Mouse (Mus musculus) heart, embryonic 16.5 days (tissue): ENCODE data around the gene Pvalb. TPM values are rescaled to one million over a fixed set of nuclear protein-coding genes. Genes with fewer than 3 reads are reported as not detected.
A peak's percentile ranks its signal among the peaks of the same experiment; 100 is the strongest.

Source experiments
- ATAC-seq: fragments of 200-750 bp; cut with Nextera tagmentation; replicated peaks from 2 replicates; pipeline ENCODE4 v1.8.0; 2017; ENCODE audit warnings: moderate number of reproducible peaks; ENCODE audit not compliant: insufficient read depth, low FRiP score; ENCODE audit errors: extremely low read depth
- H3K27ac ChIP-seq: fragments of 300-500 bp; sonication (generic); 2 replicates; pipeline ENCODE4 v1.5.1; 2014; ENCODE audit warnings: mild to moderate bottlenecking, low read length, control low read depth, moderate library complexity
- H3K27me3 ChIP-seq: fragments of 300-500 bp; sonication (generic); 2 replicates; pipeline ENCODE4 v1.6.1; 2014; ENCODE audit warnings: low read length, mixed read lengths; ENCODE audit not compliant: control insufficient read depth, insufficient read depth
- H3K36me3 ChIP-seq: fragments of 300-500 bp; sonication (generic); 2 replicates; pipeline ENCODE4 v1.6.1; 2014; ENCODE audit not compliant: control insufficient read depth, insufficient read depth
- H3K4me1 ChIP-seq: fragments of 300-500 bp; sonication (generic); 2 replicates; pipeline ENCODE4 v1.6.1; 2014; ENCODE audit warnings: low read length, mixed read lengths; ENCODE audit not compliant: control insufficient read depth, insufficient read depth
- H3K4me2 ChIP-seq: fragments of 300-500 bp; sonication (generic); 2 replicates; pipeline ENCODE4 v1.6.1; 2014; ENCODE audit warnings: low read depth, mild to moderate bottlenecking, control low read depth, low read length
- H3K4me3 ChIP-seq: fragments of 300-500 bp; sonication (generic); 2 replicates; pipeline ENCODE4 v1.5.1; 2014; ENCODE audit warnings: mild to moderate bottlenecking, control low read depth, low read length
- H3K9ac ChIP-seq: fragments of 300-500 bp; sonication (generic); 2 replicates; pipeline ENCODE4 v1.6.1; 2014; ENCODE audit warnings: low read length, control low read depth
- H3K9me3 ChIP-seq: fragments of 300-500 bp; sonication (generic); replicated peaks from 2 replicates; pipeline ENCODE4 v1.6.1; 2016; ENCODE audit warnings: low read length; ENCODE audit not compliant: control insufficient read depth
- WGBS: fragments of 180-500 bp; shearing (Covaris S2); extraction: QIAGEN DNeasy Blood & Tissue Kit; methylation state at CpG from one replicate; pipeline ENCODE4 v1.1.7; 2014; 5-methylcytosine and 5-hydroxymethylcytosine counted together
- polyA plus RNA-seq: library from polyadenylated mRNA; unstranded; fragments of >200 nt; fragmentation: Nextera tagmentation; extraction: Ambion mirVana; gene quantifications from 2 replicates; pipeline ENCODE4 v1.2.1, GENCODE M21; 2015

Pvalb gene
- 1.00 and 1.1 TPM in 2 replicates for polyA plus RNA-seq

GRCm38 (mm10) chr15:78206312-78206711 lies at the start of gene Pvalb:
Gene Pvalb, minus strand, starts transcription at chr15:78206400.
- no peak within 1 kb of the TSS for H3K9ac ChIP-seq
- H3K4me3 ChIP-seq: no peak within 1 kb of the TSS
- no peaks in the 10 kb centered on the region for H3K36me3 ChIP-seq
- H3K4me2 ChIP-seq: no peak within 1 kb of the TSS
- H3K9me3 ChIP-seq: peaks cover 9% of the 10 kb centered on the region
- no peak for ATAC-seq
- peaks cover 53% of the 10 kb centered on the region for H3K27me3 ChIP-seq
- 77% methylated on average over 7 of the region's 7 CpGs for whole genome bisulfite sequencing
- H3K4me1 ChIP-seq: peaks cover 10% of the 10 kb centered on the region; the same call in 1 of the 2 replicates
- no peak within 1 kb of the TSS for H3K27ac ChIP-seq

- Histone ChIP-seq H3K4me1 (no peaks in the 10 kb centered on the region), H3K4me2 (no peak overlapping the region), H3K9me3 (no peaks in the 10 kb centered on the region), H3K27me3 (peaks cover 7% of the 10 kb centered on the region; the same call in 1 of the 2 replicates), H3K9ac (no peak overlapping the region), H3K4me3 (no peak overlapping the region), H3K36me3 (no peaks in the 10 kb centered on the region), H3K27ac (no peak overlapping the region)
- WGBS: 23% methylated on average over 20 of the region's 20 CpGs
- ATAC-seq: no peak
Measured at GRCm38 (mm10) chr15:78254751-78255150, 48.6 kb upstream of the Pvalb start.

- H3K4me1 ChIP-seq: peaks cover 13% of the 10 kb centered on the region
- no peak overlapping the region for H3K4me3 ChIP-seq
- no peaks in the 10 kb centered on the region for H3K27me3 ChIP-seq
- no peak for ATAC-seq
- WGBS: 41% methylated on average over 3 of the region's 3 CpGs
- H3K4me2 ChIP-seq: no peak overlapping the region
- H3K36me3 ChIP-seq: no peaks in the 10 kb centered on the region
- no peak overlapping the region for H3K27ac ChIP-seq
- no peak overlapping the region for H3K9ac ChIP-seq
- no peaks in the 10 kb centered on the region for H3K9me3 ChIP-seq
Measured at GRCm38 (mm10) chr15:78248410-78248809, 42.2 kb upstream of the Pvalb start.

- WGBS: 66% methylated on average over 2 of the region's 2 CpGs
- no peak for ATAC-seq
- H3K27me3 ChIP-seq: no peaks in the 10 kb centered on the region
Measured at GRCm38 (mm10) chr15:78247659-78248058, 41.5 kb upstream of the Pvalb start.

GRCm38 (mm10) chr15:78246143-78247116 lies 40.2 kb upstream of the Pvalb start:
- Histone ChIP-seq H3K4me2 (no peak overlapping the region), H3K36me3 (no peaks in the 10 kb centered on the region), H3K27me3 (no peaks in the 10 kb centered on the region), H3K27ac (no peak overlapping the region; the same call in 1 of the 2 replicates), H3K4me1 (peaks cover 14% of the 10 kb centered on the region), H3K9me3 (no peaks in the 10 kb centered on the region), H3K4me3 (no peak overlapping the region), H3K9ac (no peak overlapping the region)
- ATAC-seq: peak; percentile 11; the same call in 1 of the 2 replicates
- WGBS: 58% methylated on average over 18 of the region's 18 CpGs

More at GRCm38 (mm10) chr15:78247659-78248058, 41.5 kb upstream of the Pvalb start:
- no peak overlapping the region for H3K9ac ChIP-seq
- no peaks in the 10 kb centered on the region for H3K9me3 ChIP-seq
- peaks cover 14% of the 10 kb centered on the region for H3K4me1 ChIP-seq
- no peak overlapping the region for H3K4me3 ChIP-seq
- no peak overlapping the region for H3K4me2 ChIP-seq
- no peaks in the 10 kb centered on the region for H3K36me3 ChIP-seq
- H3K27ac ChIP-seq: no peak overlapping the region

- H3K4me3 ChIP-seq: no peak within 1 kb of the TSS
- H3K36me3 ChIP-seq: no peaks in the 10 kb centered on the region
- no peak within 1 kb of the TSS for H3K9ac ChIP-seq
- peaks cover 14% of the 10 kb centered on the region for H3K4me1 ChIP-seq
- no peak within 1 kb of the TSS for H3K4me2 ChIP-seq
- no peak for ATAC-seq
- 65% methylated on average over 7 of the region's 7 CpGs for WGBS
- no peaks in the 10 kb centered on the region for H3K9me3 ChIP-seq
- H3K27ac ChIP-seq: peak within 1 kb of the TSS; percentile 49
- H3K27me3 ChIP-seq: no peaks in the 10 kb centered on the region
Measured at GRCm38 (mm10) chr15:78244695-78245492, 38.7 kb upstream of the Pvalb start, which contains the start of gene Ncf4. Gene Ncf4, plus strand, starts transcription at chr15:78244801.

GRCm38 (mm10) chr15:78243774-78244173 lies 37.6 kb upstream of the Pvalb start:
- Histone ChIP-seq H3K27ac (peak overlapping the region; percentile 49), H3K9ac (no peak overlapping the region), H3K4me1 (peaks cover 14% of the 10 kb centered on the region), H3K9me3 (no peaks in the 10 kb centered on the region), H3K4me2 (no peak overlapping the region), H3K4me3 (no peak overlapping the region), H3K27me3 (no peaks in the 10 kb centered on the region), H3K36me3 (no peaks in the 10 kb centered on the region)
- WGBS: 45% methylated on average over 6 of the region's 6 CpGs
- peak; percentile 69 for ATAC-seq

GRCm38 (mm10) chr15:78243061-78243460 lies 36.9 kb upstream of the Pvalb start:
- 76% methylated on average over 8 of the region's 8 CpGs for WGBS

More at GRCm38 (mm10) chr15:78243061-78243460, 36.9 kb upstream of the Pvalb start:
- H3K9me3 ChIP-seq: no peaks in the 10 kb centered on the region
- no peak overlapping the region for H3K4me2 ChIP-seq
- H3K4me3 ChIP-seq: no peak overlapping the region
- H3K4me1 ChIP-seq: peaks cover 14% of the 10 kb centered on the region
- no peak overlapping the region for H3K27ac ChIP-seq
- H3K36me3 ChIP-seq: no peaks in the 10 kb centered on the region
- H3K27me3 ChIP-seq: no peaks in the 10 kb centered on the region
- no peak overlapping the region for H3K9ac ChIP-seq
- no peak for ATAC-seq
